Comparison of ENCODE assay signal across 9 mouse cellular contexts in genomic region chr11:47704930-47705787, GRCm38 (mm10).
DNase-seq lines count a peak whose midpoint lies in the region; ATAC-seq and TF ChIP-seq lines count a peak whose summit lies in the region.
"Had no signal": no experiment of that assay in that cellular context is flagged by ENCODE, and none has a peak within 500 bp of the region (broad histone marks: within the 10 kb centered on the region; RNA-seq: fewer than 3 reads in every experiment).

No protein-coding gene starts in this region.

- no peaks in the 10 kb centered on the region for H3K36me3 ChIP-seq in forebrain, embryonic 13.5 days (ENCODE audit: poor library complexity, severe bottlenecking)
- no peaks in the 10 kb centered on the region for H3K36me3 ChIP-seq in forebrain, embryonic 11.5 days (ENCODE audit: control insufficient read depth, insufficient read depth, low read length)
- H3K36me3 ChIP-seq in lung, postnatal 0 days (ENCODE audit: insufficient read depth, low read length), result no peaks in the 10 kb centered on the region
- H3K36me3 ChIP-seq in intestine, postnatal 0 days (ENCODE audit: control insufficient read depth, insufficient read depth), result no peaks in the 10 kb centered on the region
- H3K36me3 ChIP-seq: neural tube, embryonic 12.5 days had no signal

- no peaks in the 10 kb centered on the region for H3K9me3 ChIP-seq in forebrain, embryonic 13.5 days (replicated peaks)
- no peaks in the 10 kb centered on the region for H3K9me3 ChIP-seq in forebrain, embryonic 11.5 days (ENCODE audit: control insufficient read depth, low read length)
- no peaks in the 10 kb centered on the region for H3K9me3 ChIP-seq in lung, postnatal 0 days (ENCODE audit: low read length)
- H3K9me3 ChIP-seq in intestine, postnatal 0 days (ENCODE audit: control insufficient read depth), result no peaks in the 10 kb centered on the region
- H3K9me3 ChIP-seq: neural tube, embryonic 12.5 days had no signal

- no peaks in the 10 kb centered on the region for H3K27me3 ChIP-seq in forebrain, embryonic 13.5 days
- no peaks in the 10 kb centered on the region for H3K27me3 ChIP-seq in forebrain, embryonic 11.5 days (ENCODE audit: control insufficient read depth, insufficient read depth, low read length)
- no peaks in the 10 kb centered on the region for H3K27me3 ChIP-seq in lung, postnatal 0 days (replicated peaks; ENCODE audit: insufficient read depth, low read length)
- H3K27me3 ChIP-seq in intestine, postnatal 0 days (replicated peaks; ENCODE audit: control insufficient read depth, insufficient read depth, low read length), result no peaks in the 10 kb centered on the region
- H3K27me3 ChIP-seq: neural tube, embryonic 12.5 days had no signal

- TF ChIP-seq EP300 in lung, postnatal 0 days (IDR thresholded peaks at IDR 0.05), result no peak

- intact Hi-C loops in heart, postnatal 25 days (cut with DNase I), result no loop called here

- H3K4me2 ChIP-seq in forebrain, embryonic 13.5 days, result no peak overlapping the region
- no peak overlapping the region for H3K4me2 ChIP-seq in forebrain, embryonic 11.5 days (ENCODE audit: low read depth, low read length, severe bottlenecking)
- no peak overlapping the region for H3K4me2 ChIP-seq in lung, postnatal 0 days (replicated peaks; ENCODE audit: low read depth, low read length)
- H3K4me2 ChIP-seq in intestine, postnatal 0 days (replicated peaks; ENCODE audit: low read depth), result no peak overlapping the region
- H3K4me2 ChIP-seq: neural tube, embryonic 12.5 days had no signal

- no peak overlapping the region for H3K27ac ChIP-seq in forebrain, embryonic 13.5 days
- no peak overlapping the region for H3K27ac ChIP-seq in forebrain, embryonic 11.5 days (ENCODE audit: low read depth, low read length)
- H3K27ac ChIP-seq in lung, postnatal 0 days (ENCODE audit: low read length), result no peak overlapping the region
- H3K27ac ChIP-seq in intestine, postnatal 0 days (ENCODE audit: low read depth, low read length), result no peak overlapping the region
- H3K27ac ChIP-seq: neural tube, embryonic 12.5 days had no signal

- H3K4me1 ChIP-seq in forebrain, embryonic 13.5 days, result 0 out of 2 replicates have a peak, but pooled peaks cover 5% of the 10 kb centered on the region
- H3K4me1 ChIP-seq in forebrain, embryonic 11.5 days (replicated peaks; ENCODE audit: control insufficient read depth, insufficient read depth, low read length), result no peaks in the 10 kb centered on the region
- H3K4me1 ChIP-seq in lung, postnatal 0 days (ENCODE audit: insufficient read depth, low read depth, low read length), result no peaks in the 10 kb centered on the region
- no peaks in the 10 kb centered on the region for H3K4me1 ChIP-seq in intestine, postnatal 0 days (replicated peaks; ENCODE audit: control insufficient read depth, insufficient read depth, low read length)
- H3K4me1 ChIP-seq: neural tube, embryonic 12.5 days had no signal

- no peak for DNase-seq in forebrain, embryonic 11.5 days (ENCODE audit: low spot score)
- DNase-seq in cerebellum, adult 9-11 months, result peak; percentile 18
- peak; percentile 32 for DNase-seq in heart, postnatal 25 days (ENCODE audit: low spot score)
- DNase-seq in lung, postnatal 0 days (ENCODE audit: low spot score), result peak; percentile 23
- peak; percentile 4 to 17 for DNase-seq in urinary bladder, postnatal 36 days (ENCODE audit: low spot score in 2 of 2)
- DNase-seq in B cell, adult 2 months, result no peak

- ATAC-seq in forebrain, embryonic 13.5 days, result peak; percentile 85
- ATAC-seq in forebrain, embryonic 11.5 days (replicated peaks; ENCODE audit: low FRiP score), result no peak
- ATAC-seq in lung, postnatal 0 days, result no peak; the same call in 1 of the 2 replicates
- ATAC-seq in intestine, postnatal 0 days, result no peak

- TF ChIP-seq CTCF in lung, postnatal 0 days (IDR thresholded peaks at IDR 0.05), result no peak
- TF ChIP-seq CTCF in intestine, postnatal 0 days (IDR thresholded peaks at IDR 0.05; ENCODE audit: low read depth), result no peak

- 74% methylated on average over 8 of the region's 8 CpGs for WGBS in forebrain, embryonic 13.5 days
- 86% methylated on average over 8 of the region's 8 CpGs for WGBS in forebrain, embryonic 11.5 days
- 55% methylated on average over 8 of the region's 8 CpGs for WGBS in lung, postnatal 0 days
- 68% methylated on average over 8 of the region's 8 CpGs for WGBS in intestine, postnatal 0 days

- no peak overlapping the region for H3K9ac ChIP-seq in forebrain, embryonic 13.5 days
- H3K9ac ChIP-seq in forebrain, embryonic 11.5 days (ENCODE audit: low read length), result no peak overlapping the region
- H3K9ac ChIP-seq in lung, postnatal 0 days (replicated peaks; ENCODE audit: low read depth), result no peak overlapping the region
- H3K9ac ChIP-seq in intestine, postnatal 0 days (ENCODE audit: low read depth, low read length), result no peak overlapping the region
- H3K9ac ChIP-seq: neural tube, embryonic 12.5 days had no signal

- no peak overlapping the region for H3K4me3 ChIP-seq in forebrain, embryonic 13.5 days
- H3K4me3 ChIP-seq in forebrain, embryonic 11.5 days (ENCODE audit: low read depth, low read length), result no peak overlapping the region
- H3K4me3 ChIP-seq in lung, postnatal 0 days (ENCODE audit: low read depth, low read length), result no peak overlapping the region
- H3K4me3 ChIP-seq in intestine, postnatal 0 days (ENCODE audit: low read depth, low read length), result no peak overlapping the region
- H3K4me3 ChIP-seq: neural tube, embryonic 12.5 days had no signal

Comparison
In these comparisons a context has a peak if more than half of its experiments do, and no peak if none do; other contexts are left out.
1. DNase-seq: peak in cerebellum, adult 9-11 months (single experiment), heart, postnatal 25 days (single experiment), lung, postnatal 0 days (single experiment) and urinary bladder, postnatal 36 days (2 of 2); none in forebrain, embryonic 11.5 days (single experiment) and B cell, adult 2 months (0 of 2).